Mouse (Mus musculus) G1E (cell line): ENCODE measurements at regions not wholly inside any gene's neighbourhood (a gene's known extent, or its start where the extent isn't known, plus 50 kb on each side); places are given as distances from the start of the nearest gene placed in this dataset.

ENCODE experiments used
- CTCF ChIP-seq: IDR thresholded peaks from 2 replicates; pipeline ENCODE4 v1.5.1; 2012; ENCODE audit warnings: low read depth, low read length, inconsistent platforms, mixed read lengths
- POLR2AphosphoS5 ChIP-seq: IDR thresholded peaks from 2 replicates; pipeline ENCODE4 v1.6.1; 2012; ENCODE audit warnings: low read depth, low read length, inconsistent platforms; ENCODE audit not compliant: insufficient replicate concordance

DNA sequence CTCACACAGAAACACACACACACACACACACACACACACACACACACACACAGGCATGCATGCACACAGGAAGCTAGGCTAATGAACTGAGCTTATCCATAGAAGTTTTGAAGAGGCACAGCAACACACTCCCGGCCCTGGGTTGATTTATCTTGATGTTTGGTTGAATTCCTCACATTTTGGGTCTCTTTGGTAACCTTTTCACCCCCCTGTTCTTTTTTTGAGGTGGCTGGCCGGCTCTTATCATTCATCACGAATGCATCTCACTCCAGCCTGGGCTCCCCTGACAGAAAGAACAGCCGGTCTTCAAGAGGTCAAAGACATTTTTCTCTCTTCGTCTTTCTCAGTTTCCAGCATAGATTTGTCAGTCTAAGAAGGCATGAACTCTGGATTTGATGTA, 304.2 kb upstream of the Tbx3 start:
- no peak for TF ChIP-seq CTCF
- no peak for TF ChIP-seq POLR2AphosphoS5
